Mouse (Mus musculus): ENCODE data around the gene Myo6.

- no peak for TF ChIP-seq CTCF (IDR thresholded peaks at IDR 0.05)
- no peak for TF ChIP-seq EP300 (IDR thresholded peaks at IDR 0.05)
Measured at GRCm38 (mm10) chr9:80226579-80227325, 61.9 kb downstream of the Myo6 start.

All from lung, postnatal 0 days (tissue).